Mouse (Mus musculus) liver, postnatal 0 days (tissue): ENCODE data around the gene Dclre1c.

Experiments
- CTCF ChIP-seq: sonication (generic); IDR thresholded peaks from 2 replicates; pipeline ENCODE4 v1.5.1; 2016; ENCODE audit warnings: antibody characterized with exemption, low read depth
- EP300 ChIP-seq: IDR thresholded peaks from 2 replicates; pipeline ENCODE4 v1.6.1; 2016; ENCODE audit warnings: antibody characterized with exemption, low read depth, mild to moderate bottlenecking

DNA sequence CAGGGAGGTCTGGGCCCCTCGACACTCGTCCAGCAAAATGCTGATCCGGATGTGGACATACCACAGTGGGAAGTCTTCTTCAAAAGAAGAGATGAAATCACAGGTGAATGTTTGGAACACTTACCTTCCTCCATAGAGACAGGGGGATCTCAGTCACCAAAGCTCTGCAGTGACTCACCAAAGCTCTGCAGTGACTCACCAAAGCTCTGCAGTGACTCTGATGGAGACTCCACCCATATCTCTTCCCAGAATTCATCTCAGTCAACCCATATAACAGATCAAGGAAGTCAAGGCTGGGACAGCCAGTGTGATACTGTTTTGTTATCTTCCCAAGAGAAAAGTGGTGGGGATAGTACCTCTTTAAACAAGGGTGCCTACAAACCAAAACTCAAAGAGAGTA lies 29.2 kb downstream of the Dclre1c start:
- TF ChIP-seq EP300: no peak
- TF ChIP-seq CTCF: no peak
